Mouse (Mus musculus): ENCODE measurements around the gene Nutm1.
"Not testable (repeated sequence)": the region's sequence is repeated elsewhere in the genome, so short reads cannot be mapped to it uniquely, and the experiment has no call there.

Gene Nutm1

DNA sequence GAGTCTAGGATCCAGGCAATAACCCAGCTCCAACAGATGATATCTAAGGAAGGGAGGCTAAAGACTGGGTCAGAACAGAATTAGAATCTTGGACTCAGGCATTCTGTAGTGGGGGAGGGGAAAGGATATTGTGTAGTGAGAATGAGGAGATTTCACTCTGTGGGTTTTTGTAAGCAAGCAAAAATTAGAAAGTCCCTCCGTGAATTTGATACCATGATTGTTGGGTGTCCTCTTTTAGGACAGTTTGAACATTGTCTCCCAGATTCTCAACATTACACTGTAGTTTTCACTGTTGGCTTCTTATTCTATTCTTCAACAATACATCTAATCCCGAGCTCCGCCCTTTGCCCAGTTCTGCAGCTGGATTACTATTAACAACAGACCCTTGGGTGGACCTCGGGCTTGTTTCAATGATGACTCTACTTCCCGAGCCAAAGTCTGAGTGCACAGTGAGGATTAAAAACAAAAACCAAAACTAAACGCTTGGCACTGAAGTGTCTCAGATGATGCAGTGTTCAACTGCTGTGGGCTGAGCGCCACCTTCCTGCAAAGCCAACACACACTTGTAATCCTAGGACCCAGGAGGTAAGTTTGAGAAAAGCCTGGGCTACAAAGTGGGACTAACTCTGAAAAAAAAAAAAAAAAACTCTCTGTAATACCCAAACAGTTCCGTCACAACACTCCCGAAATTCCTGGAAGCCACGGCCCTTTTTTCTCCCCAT, at the start of gene Nutm1:
Nutm1 (minus strand) TSS at position 51 of the 722 bp plus-strand sequence.
- DNase-seq (ENCODE audit: low read depth, low spot score), result no peak

DNA sequence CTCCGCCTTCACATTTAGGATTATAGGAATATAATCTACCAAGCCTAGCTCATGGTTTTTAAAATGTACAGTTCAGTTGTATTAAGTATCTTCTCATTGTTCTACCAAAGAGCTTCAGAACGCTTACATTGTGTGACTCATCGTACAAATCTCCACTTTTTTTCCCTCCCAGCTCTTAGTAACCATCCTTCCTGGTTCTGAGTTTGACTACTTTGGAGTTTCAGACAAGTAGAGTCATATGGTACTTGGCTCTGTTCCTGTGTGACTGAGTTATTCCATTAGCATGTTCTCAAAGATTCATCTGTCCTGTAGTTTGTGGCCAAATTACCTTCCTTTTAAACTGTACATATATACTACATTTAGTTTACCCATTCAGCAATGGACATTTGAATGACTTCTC, 49.6 kb upstream of the Nutm1 start:
- DNase-seq (ENCODE audit: low read depth, low spot score), result no peak

DNA sequence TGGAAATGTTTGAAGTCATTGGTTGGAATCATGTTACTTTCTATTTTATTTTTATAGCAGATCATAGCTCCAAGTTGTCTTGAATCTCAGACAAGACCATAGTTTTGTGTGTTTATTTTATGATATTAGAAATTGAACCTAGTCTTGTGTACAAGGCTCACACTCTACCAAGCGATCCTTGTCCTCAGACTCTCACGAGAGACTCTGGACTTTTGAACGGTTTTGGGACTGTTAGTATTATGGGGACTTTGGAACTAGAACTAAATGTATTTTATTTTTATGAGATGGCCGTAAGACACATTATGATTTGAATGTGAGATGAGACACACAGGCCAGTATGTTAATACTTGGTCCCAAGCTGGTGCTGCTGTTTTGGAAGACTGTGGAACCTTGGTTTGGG, 39.1 kb upstream of the Nutm1 start:
- no peak for DNase-seq (ENCODE audit: low read depth, low spot score)

DNA sequence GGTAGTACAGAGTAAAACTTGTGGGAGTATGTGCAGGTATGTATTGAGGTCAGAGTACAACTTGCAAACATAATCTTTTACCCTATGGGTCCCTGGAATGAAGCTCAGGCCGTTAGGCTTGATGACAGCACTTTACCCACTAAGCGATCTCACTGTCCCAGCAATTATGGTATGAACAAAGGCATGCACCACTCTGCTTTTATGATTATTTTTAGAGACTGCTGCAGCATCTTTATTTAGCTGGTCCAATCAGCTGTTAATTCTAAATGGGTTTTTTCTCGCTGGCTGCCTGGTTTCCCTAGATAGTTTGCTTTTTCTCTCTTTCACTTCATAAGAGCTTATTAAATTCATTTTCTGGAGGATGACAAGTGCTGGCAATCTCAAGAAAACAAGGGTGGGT, 37.1 kb upstream of the Nutm1 start:
- no peak for DNase-seq (ENCODE audit: low read depth, low spot score)

DNA sequence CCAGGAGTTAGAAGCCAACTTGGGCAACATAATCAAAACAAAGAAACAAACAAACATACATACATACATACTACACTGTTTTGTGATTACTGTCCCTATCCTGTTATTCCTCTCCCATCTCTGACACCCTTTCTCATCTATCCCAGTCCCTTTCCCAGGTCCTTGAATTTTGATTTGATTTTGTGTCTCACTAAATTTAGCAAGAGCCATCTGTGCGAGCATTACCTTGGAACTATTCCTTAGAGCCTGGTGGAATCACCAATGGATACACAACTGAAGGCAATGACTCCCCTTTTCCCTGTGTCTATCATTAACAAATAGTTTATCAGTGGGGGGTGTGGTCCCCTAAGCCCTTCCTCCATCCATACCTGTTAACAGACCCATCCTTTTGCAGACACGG, 33.7 kb upstream of the Nutm1 start:
- DNase-seq (ENCODE audit: low read depth, low spot score), result no peak

DNA sequence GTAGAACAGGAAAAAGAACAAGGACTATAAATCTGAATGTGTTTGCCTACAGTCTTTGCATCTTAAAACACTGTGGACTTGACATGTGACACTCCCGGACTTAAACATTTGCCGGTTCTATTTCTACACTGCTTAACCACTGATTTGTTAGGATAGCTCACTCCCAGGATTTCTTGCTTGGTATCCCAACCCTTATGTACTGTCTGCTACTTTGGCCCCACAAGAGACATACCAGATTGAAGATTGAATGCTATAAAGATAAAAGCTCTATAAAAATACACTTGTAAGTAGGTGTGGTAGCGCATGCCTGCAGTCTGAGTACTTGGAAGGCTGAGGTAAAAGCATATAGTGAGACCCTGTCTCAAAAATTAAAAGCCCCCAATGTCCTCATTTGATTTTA, 30.4 kb upstream of the Nutm1 start:
- DNase-seq (ENCODE audit: low read depth, low spot score), result no peak

DNA sequence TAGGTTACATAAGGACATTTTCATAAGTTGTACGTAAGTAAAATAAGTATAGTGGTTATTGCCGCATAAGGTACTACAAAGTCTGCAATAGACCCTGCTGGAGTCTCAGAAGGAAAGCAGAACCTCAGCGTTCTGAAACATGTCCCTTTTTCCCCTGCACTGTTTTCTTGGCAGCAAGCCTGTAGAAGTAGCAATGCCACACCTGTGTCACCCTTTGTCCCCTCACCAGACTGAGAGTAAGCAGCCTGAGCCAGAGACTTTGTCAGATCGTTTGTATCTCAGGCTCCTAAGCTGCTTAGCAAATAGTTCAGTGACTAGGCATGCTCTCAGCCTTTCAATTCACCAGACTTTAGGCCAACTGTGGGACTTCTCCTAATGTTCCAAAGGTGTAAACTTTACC, 28.0 kb upstream of the Nutm1 start:
- no peak for DNase-seq (ENCODE audit: low read depth, low spot score)

DNA sequence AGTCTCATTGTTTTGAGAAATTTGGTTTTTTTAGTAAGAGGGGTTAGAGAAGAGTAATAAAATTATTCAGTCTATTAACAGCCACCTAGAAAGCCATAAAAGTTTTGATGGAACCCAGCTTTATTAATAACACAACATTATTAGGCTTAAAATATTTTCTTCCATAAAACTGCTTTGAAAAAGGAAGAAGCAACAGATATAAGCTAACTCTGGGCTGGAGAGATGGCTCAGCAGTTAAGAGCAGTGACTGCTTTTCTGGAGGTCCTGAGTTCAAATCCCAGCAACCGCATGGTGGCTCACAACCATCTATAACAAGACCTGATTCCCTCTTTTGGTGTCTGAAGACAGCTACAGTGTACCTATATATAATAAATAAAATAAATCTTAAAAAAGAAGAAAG, 27.0 kb upstream of the Nutm1 start:
- DNase-seq (ENCODE audit: low read depth, low spot score), result not testable (repeated sequence)

DNA sequence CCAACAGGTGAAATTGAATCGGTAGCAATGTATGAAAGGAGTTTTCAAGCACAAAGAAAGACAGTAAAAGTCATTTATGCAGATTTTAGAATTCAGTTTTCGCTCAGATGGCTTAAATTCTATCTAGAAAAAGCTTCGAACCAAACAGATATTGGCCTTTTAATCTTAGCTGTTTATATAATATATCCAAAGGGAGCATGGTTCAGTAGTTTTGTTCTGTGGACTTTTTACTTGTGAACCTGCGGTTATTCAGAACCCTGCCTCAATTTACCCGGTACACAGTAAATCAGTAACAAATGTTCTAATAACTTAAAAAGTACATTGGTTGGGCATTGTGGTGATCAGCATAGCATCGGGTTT, 25.9 kb upstream of the Nutm1 start:
- DNase-seq (ENCODE audit: low read depth, low spot score), result no peak

DNA sequence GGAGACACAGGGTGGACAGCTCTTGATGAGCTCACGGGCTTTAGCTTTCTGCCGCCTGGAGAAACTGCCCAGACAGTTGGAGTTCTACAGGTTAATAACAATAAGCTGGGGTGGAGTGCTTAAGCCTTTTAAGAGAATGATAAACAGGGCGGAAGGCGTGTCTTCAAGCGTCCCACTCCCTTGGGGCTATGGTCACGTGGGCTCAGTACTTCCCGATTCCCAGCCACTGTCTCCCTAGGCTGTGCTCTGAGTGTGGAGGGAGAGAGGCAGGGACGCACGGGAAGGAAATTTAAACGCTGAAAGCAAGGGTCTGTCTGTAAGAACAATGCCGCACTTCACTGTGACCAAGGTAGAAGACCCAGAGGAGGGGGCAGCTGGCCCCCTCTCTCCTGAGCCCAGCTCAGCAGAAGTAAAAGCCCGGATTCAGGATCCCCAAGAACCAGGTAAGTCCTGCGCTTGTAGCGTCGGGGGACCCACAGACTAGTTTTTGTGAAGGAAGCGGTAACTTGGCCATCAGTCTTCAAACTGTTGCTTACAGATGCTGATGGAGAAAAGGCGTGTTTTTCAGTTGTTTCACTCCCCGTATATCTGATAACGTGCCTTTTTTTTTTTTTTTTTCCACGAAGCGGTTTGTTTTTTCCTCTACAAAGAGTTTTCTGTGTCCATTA, 25.4 kb upstream of the Nutm1 start:
- DNase-seq (ENCODE audit: low read depth, low spot score), result no peak

DNA sequence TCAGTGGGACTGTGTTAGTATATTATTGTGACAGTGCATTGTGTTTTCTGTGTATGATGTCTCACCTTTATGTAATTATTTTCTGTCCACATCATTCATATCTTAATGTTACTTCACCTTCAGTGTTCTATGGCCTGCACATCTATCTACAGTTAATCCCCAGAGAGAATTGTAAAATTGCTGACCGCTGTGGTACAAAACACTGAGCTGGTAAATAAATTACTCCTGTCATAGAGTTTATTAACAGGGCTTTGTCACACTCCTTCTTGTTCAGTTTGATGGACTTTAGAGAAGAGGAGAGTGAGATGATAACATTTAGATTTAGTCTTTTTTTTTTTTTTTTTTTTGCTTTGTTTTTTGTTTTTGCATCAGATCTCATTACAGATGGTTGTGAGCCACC, 23.8 kb upstream of the Nutm1 start:
- DNase-seq (ENCODE audit: low read depth, low spot score), result no peak

DNA sequence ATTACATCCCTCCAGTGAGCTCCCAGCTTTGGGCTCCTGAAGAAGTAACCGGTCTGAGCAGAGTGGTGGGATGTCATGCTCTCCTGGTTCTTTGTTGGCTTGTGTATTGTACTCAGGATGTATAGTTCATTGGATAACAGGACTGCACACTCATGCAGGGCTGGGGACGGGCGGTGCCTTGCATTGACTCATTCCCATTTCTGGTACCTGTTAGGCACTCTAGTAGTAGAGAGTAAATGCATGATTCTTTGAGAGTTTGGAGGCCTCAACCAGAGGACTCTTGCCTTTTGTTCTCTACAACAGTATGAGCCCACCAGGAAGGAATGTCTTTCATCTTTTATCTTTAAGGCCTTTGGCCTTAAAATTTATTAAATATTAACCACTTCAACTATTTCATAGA, 17.8 kb upstream of the Nutm1 start:
- no peak for DNase-seq (ENCODE audit: low read depth, low spot score)

DNA sequence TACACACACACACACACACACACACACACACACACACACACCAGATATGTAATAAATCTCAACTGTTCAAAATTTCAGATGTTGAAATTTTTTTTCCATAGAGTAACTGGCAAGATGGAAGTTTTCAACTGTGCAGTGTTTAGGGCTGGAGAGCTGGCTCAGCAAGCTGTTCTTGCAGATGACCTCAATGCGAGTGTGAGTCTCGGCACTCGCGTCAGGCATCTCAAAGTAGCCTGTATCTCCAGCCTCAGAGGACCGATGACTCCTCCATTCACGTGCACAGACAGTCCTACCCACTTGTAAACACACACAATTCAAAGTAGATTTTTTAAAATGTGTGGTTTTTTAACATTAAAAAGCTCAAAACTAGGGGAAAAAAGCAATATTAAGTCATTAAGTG, 14.4 kb upstream of the Nutm1 start:
- DNase-seq (ENCODE audit: low read depth, low spot score), result no peak

DNA sequence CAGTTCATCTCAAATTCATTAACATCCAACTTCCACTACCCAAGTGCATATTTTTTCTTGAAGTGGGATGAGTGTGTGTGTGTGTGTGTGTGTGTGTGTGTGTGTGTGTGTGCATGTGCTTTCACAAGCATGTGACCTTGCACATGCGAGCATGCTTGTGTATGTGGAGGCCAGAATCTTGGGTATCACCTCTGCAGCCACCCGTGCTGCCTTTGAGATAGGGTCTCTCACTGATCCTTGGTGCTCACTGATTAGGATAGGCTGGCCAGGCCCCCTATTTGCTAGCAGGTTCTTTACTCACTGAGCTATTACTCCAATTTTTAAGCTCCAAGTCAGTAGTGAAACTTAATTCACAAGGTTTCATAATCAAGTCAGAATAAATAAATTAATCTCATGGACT, 13.8 kb upstream of the Nutm1 start:
- no peak for DNase-seq (ENCODE audit: low read depth, low spot score)

DNA sequence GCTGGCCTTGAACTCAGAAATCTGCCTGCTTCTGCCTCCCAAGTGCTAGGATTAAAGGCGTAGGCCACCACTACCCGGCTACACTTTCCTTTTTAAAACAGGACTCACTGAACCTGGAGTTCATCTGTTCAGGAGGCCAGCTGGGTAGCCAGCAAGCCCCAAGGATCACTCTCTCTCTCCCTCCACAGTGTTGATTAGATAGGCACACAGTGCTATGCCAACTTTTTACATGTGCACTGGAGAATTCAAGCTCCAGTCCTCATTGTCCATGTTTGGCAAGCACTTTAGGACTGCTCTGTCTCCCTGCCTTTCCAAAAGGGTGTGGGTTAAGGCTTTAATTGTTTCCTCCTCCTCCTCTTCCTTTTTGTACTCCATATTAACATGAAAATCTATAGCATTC, 10.9 kb upstream of the Nutm1 start:
- no peak for DNase-seq (ENCODE audit: low read depth, low spot score)

DNA sequence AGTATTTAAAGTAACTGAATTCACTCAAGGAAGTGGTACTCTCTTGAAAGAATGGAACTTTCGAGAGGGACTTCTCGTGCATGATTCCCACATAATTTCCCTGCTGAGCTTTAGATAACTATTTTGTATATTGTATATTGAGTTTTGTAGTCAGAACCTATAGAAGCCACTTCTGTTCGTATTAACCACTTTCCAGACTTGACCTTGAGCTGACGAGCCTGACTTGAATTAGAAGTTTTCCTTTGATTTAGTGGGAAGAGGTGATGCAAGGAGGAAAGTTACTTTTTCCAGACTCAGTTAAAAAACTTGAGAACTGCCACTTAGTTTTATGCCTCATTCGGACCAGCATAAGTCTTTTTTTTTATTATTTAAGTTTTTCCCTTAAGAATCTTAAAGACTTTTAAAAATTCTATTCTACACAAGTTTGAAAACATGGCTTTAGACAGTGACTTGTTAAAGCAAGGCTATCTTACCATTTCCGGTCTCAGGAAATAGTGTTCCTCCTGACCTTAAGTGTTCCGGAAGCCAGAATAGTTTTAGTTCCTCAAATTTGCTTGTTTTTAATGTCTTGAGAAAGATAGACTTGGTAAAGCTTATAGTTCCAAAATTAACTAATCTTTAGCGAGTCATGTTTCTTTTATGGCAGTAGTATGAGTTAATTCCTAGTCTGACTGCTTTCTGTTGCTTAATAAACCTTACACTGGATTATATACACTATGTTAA, 8.6 kb upstream of the Nutm1 start:
- no peak for DNase-seq (ENCODE audit: low read depth, low spot score)

DNA sequence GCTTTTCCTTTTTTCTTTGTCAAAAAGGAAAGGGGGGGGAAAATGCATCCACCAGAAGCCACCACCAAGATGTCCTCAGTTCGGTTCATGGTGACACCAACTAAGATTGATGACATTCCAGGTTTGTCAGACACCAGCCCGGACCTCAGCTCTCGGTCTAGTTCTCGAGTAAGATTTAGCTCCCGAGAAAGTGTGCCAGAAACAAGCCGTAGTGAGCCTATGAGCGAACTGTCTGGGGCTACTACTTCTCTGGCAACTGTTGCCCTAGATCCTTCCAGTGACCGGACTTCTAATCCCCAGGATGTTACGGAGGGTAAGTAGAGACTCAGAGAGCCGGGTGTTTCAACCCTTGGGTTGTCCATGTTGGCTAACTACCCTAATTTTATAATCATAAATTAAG, 7.7 kb upstream of the Nutm1 start:
- DNase-seq (ENCODE audit: low read depth, low spot score), result no peak

DNA sequence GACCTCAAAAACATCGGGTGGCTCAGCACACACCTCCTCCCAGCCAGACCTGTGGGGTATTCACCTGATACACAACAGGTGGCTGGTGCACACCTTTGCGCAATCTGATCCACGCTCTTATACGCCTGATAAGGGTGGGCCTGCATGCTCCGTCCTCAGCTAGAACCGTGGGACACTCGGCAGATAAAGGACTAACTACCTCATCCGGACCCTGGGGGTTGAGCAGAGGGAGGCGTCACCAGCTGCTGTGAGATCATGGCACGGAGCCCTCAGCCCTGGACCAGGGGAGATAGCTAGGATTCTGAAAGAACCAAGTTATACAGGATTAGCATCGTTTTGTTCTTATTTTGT, 7.1 kb upstream of the Nutm1 start, which contains the start of gene Gm21985:
Gm21985 (plus strand) TSS at position 73 of the 351 bp plus-strand sequence.
- no peak for DNase-seq (ENCODE audit: low read depth, low spot score)

DNA sequence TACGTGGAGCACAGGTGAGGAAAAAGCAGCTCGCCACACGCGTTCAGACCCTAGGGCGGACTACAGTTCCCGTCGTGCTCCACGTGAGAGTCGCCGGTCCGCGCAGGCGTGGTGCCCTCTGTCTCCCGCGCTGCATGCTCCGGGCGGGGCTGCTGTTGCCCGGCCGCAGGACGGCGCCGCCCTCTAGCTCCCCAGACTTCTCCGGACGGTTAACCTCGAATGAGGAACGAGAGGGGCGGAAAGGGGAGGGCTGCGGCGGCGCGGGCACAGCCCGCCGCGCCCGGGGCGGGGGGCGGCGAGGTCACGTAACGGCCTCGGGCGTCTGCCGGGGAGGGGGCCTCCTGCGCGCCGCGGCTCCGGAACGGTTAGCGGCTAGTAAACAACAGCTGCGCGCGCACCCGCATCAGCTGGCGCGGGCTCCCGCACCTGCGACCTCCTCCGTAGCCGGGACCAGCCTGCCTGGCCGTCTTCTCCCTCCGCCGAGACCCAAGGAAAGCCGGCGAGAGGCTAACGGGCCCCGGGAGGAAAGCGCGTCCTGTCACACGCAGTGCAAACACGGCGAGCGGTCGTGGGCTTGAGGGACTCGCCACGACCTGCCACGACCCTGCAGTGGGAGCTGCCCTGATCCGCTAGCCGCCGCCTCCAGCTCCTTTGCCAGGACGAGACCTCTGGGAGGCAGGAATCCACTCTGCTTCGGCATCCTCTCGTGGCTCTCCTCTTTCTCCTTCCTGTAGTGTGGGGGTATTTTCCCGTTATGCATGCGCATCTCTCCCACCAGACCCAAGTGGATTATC, 6.6 kb upstream of the Nutm1 start, which contains the start of gene Slc12a6:
Slc12a6 (plus strand) TSS at position 378 of the 794 bp plus-strand sequence.
- DNase-seq (ENCODE audit: low read depth, low spot score), result peak; percentile 85

DNA sequence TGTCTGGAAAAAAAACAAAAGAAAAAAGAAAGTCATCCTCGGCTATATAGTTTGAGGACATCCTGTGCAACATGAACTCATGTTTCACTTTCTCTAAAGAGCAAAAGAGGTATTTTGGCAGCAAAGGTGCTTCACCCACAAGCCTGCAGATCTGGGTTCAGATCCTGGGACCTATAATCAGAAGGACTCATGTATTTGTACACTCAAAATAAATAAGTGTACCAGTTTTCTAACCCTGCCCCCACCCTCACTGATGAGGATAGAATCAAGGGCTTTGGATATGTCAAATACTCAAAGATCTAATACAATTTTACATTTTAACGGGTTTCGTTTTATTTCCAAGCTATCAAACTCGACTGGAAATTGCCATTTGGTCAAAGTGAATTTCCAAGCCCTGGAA, 5.3 kb upstream of the Nutm1 start:
- no peak for DNase-seq (ENCODE audit: low read depth, low spot score)

DNA sequence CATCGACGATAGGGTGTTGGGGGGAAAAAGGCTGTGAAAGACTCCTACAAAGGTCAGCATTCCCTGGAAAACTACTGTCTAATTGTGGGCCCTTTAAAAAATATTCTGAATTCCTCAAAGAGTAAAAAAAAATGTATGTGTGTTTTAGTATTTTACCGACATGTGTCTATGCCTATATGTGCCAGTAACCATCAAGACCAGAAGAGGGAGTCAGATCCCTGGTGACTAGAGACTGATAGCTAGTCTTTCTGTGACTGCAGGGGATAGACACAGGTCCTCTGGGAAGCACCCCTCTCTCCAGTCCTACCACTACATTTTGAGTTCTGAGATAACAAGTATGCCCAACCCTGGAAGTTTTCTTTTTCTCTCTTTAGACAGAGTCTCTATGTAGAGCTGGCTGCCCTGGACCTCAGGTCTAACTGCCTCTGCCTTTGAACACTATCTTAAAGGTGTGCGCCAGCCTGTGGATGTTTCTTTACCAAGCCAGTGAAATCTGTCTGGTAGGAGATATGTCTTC, 3.7 kb upstream of the Nutm1 start:
- no peak for DNase-seq (ENCODE audit: low read depth, low spot score)
